Mouse (Mus musculus): ENCODE measurements at regions not wholly inside any gene's neighbourhood (a gene's known extent, or its start where the extent isn't known, plus 50 kb on each side); places are given as distances from the start of the nearest gene placed in this dataset.
A peak's percentile ranks its signal among the peaks of the same experiment; 100 is the strongest.

- Histone ChIP-seq H3K4me2 (no peak overlapping the region), H3K4me1 (no peaks in the 10 kb centered on the region), H3K9me3 (replicated peaks) (no peaks in the 10 kb centered on the region), H3K27me3 (no peaks in the 10 kb centered on the region), H3K4me3 (replicated peaks) (no peak overlapping the region), H3K9ac (no peak overlapping the region), H3K27ac (no peak overlapping the region), H3K36me3 (no peaks in the 10 kb centered on the region)
- no peak for ATAC-seq (replicated peaks; ENCODE audit: low FRiP score)
- 95% methylated on average over 2 of the region's 2 CpGs for WGBS
These were observed 69.3 kb upstream of the 4933415F23Rik start for GRCm38 (mm10) chr1:23171336-23171735.

- Histone ChIP-seq H3K9ac (no peak overlapping the region), H3K4me2 (no peak overlapping the region), H3K4me3 (replicated peaks) (no peak overlapping the region), H3K4me1 (no peaks in the 10 kb centered on the region), H3K9me3 (replicated peaks) (no peaks in the 10 kb centered on the region; the same call in 1 of the 2 replicates), H3K36me3 (no peaks in the 10 kb centered on the region), H3K27me3 (no peaks in the 10 kb centered on the region), H3K27ac (no peak overlapping the region)
- ATAC-seq (replicated peaks; ENCODE audit: low FRiP score): no peak
- WGBS: 85% methylated on average over 2 of the region's 2 CpGs
These were observed 68.7 kb upstream of the 4933415F23Rik start for GRCm38 (mm10) chr1:23170711-23171110.

- H3K9ac ChIP-seq: no peak overlapping the region
- no peaks in the 10 kb centered on the region for H3K27me3 ChIP-seq
- ATAC-seq (replicated peaks; ENCODE audit: low FRiP score): no peak
- no peak overlapping the region for H3K27ac ChIP-seq
- H3K4me2 ChIP-seq: no peak overlapping the region
- no peak overlapping the region for H3K4me3 ChIP-seq (replicated peaks)
- H3K9me3 ChIP-seq (replicated peaks): no peaks in the 10 kb centered on the region; the same call in 1 of the 2 replicates
- WGBS: 96% methylated on average over 4 of the region's 4 CpGs
- H3K36me3 ChIP-seq: no peaks in the 10 kb centered on the region
- no peaks in the 10 kb centered on the region for H3K4me1 ChIP-seq
These were observed 66.5 kb upstream of the 4933415F23Rik start for GRCm38 (mm10) chr1:23168504-23168903.

DNA sequence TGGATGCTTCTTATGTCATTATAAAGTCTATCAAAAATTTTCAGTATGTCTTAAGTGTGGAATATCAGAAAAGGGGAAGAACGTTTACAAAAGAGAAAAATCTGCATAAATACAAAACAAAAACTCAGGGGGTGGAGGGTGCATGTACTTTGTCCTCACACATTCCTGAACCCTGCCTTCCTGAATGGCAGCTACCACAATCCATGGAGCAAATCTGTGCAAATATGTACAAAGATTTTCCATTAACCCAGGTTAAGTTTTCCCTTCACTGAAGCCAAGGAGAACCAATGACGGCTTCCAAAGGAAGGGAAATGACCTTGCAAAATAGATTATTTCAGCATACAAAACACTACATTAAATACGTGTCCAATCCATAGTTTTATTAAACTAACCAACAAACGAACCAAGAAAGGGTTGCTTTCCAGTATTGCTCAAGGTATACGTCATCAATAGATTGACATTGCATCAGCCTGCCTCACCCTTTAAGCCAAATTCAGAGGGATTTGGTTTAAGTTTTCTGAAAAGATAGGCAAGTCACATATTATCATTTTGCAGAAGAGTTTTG is 61.4 kb upstream of the 4933415F23Rik start:
- 88% methylated on average over 5 of the region's 5 CpGs for WGBS

GRCm38 (mm10) chr1:23162766-23163165 is 60.7 kb upstream of the 4933415F23Rik start:
- no peak for ATAC-seq (replicated peaks; ENCODE audit: low FRiP score)
- H3K27me3 ChIP-seq: no peaks in the 10 kb centered on the region
- H3K36me3 ChIP-seq: no peaks in the 10 kb centered on the region
- no peaks in the 10 kb centered on the region; the same call in 1 of the 2 replicates for H3K9me3 ChIP-seq (replicated peaks)
- no peak overlapping the region for H3K9ac ChIP-seq
- H3K4me3 ChIP-seq (replicated peaks): no peak overlapping the region
- 86% methylated on average over 6 of the region's 6 CpGs for WGBS
- no peaks in the 10 kb centered on the region for H3K4me1 ChIP-seq
- no peak overlapping the region for H3K4me2 ChIP-seq
- H3K27ac ChIP-seq: no peak overlapping the region

More for the DNA sequence above, 61.4 kb upstream of the 4933415F23Rik start:
- H3K4me3 ChIP-seq (replicated peaks): no peak overlapping the region
- H3K36me3 ChIP-seq: no peaks in the 10 kb centered on the region
- H3K9ac ChIP-seq: no peak overlapping the region
- no peak overlapping the region for H3K27ac ChIP-seq
- H3K4me2 ChIP-seq: no peak overlapping the region
- ATAC-seq (replicated peaks; ENCODE audit: low FRiP score): no peak
- no peaks in the 10 kb centered on the region; the same call in 1 of the 2 replicates for H3K9me3 ChIP-seq (replicated peaks)
- no peaks in the 10 kb centered on the region for H3K27me3 ChIP-seq
- H3K4me1 ChIP-seq: no peaks in the 10 kb centered on the region

MicroRNAs in the stretch of these regions (microRNA counts, 519-probe panel; counts per million panel counts)
- microRNA mmu-miR-30a (2,994 counts per million, percentile 79 among the panel's probes with 10 or more counts), microRNA mmu-miR-30c (3,653 counts per million, percentile 92 among the panel's probes with 10 or more counts)

Small RNAs in the stretch of these regions (microRNA-seq; reads per million reads assigned to microRNA genes)
- 10,375 reads per million, percentile 95 among the genes with 10 or more reads in this experiment for gene Mir30a
- 52.1 reads per million, percentile 49 among the genes with 10 or more reads in this experiment for gene Mir30c-2

Data from kidney, embryonic 15.5 days (tissue).